Mouse (Mus musculus) G1E (cell line): Measurements from ENCODE around the gene Pex16.

Experiments
- CTCF ChIP-seq: IDR thresholded peaks from 2 replicates; pipeline ENCODE4 v1.5.1; 2012; ENCODE audit warnings: low read depth, low read length, inconsistent platforms, mixed read lengths
- GATA1 ChIP-seq: IDR thresholded peaks from 2 replicates; pipeline ENCODE4 v1.6.1; 2012; ENCODE audit warnings: borderline replicate concordance, low read length, inconsistent platforms, mixed read lengths
- GATA2 ChIP-seq: IDR thresholded peaks from 2 replicates; pipeline ENCODE4 v1.6.1; 2012; ENCODE audit warnings: low read depth, low read length, inconsistent platforms, borderline replicate concordance
- POLR2AphosphoS5 ChIP-seq: IDR thresholded peaks from 2 replicates; pipeline ENCODE4 v1.6.1; 2012; ENCODE audit warnings: low read depth, low read length, inconsistent platforms; ENCODE audit not compliant: insufficient replicate concordance
- TAL1 ChIP-seq: conservative IDR thresholded peaks from 2 replicates; pipeline ENCODE4 v1.6.1; 2012; ENCODE audit warnings: low read depth, low read length, inconsistent platforms, mixed read lengths

- TF ChIP-seq CTCF (no peak), GATA1 (no peak), TAL1 (no peak), POLR2AphosphoS5 (no peak), GATA2 (no peak)
These were observed 6.7 kb downstream of the Pex16 start for GRCm38 (mm10) chr2:92381161-92381560.
